Comparison of ENCODE assay signal across 13 mouse cellular contexts in the genomic region with DNA sequence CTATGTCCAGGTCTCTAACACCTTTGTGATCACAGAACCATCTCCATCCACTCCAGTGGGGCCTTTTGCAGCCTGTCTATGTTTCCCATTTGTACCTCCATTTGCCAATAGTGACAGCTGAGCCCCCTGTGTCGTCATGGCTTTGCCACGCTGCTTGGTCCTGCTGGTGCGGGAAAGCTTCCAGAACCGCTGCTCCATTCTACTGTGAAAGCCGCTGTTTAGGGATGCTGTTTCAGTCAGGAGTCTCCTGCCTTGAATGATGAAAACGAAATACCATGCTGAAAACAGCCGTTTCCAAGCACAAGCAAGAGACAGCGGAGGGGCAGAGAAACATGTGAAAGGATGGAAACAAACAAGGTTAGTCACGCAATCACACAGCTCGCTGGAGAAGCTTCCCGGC.
DNase-seq lines count a peak whose midpoint lies in the region; ATAC-seq and TF ChIP-seq lines count a peak whose summit lies in the region.
"Had no signal": no experiment of that assay in that cellular context is flagged by ENCODE, and none has a peak within 500 bp of the region (broad histone marks: within the 10 kb centered on the region; RNA-seq: fewer than 3 reads in every experiment).

No protein-coding gene starts in this region.

- TF ChIP-seq CTCF in intestine, postnatal 0 days (IDR thresholded peaks at IDR 0.05; ENCODE audit: low read depth) = no peak

- H3K9me3 ChIP-seq in intestine, postnatal 0 days (ENCODE audit: control insufficient read depth) = no peaks in the 10 kb centered on the region

- no peaks in the 10 kb centered on the region for H3K36me3 ChIP-seq in intestine, postnatal 0 days (ENCODE audit: control insufficient read depth, insufficient read depth)

- no peaks in the 10 kb centered on the region for H3K27me3 ChIP-seq in intestine, postnatal 0 days (replicated peaks; ENCODE audit: control insufficient read depth, insufficient read depth, low read length)

- ATAC-seq in intestine, postnatal 0 days = no peak
- ATAC-seq: forebrain, embryonic 16.5 days had no signal

- no peaks in the 10 kb centered on the region for H3K4me1 ChIP-seq in intestine, postnatal 0 days (replicated peaks; ENCODE audit: control insufficient read depth, insufficient read depth, low read length)

- H3K4me3 ChIP-seq in intestine, postnatal 0 days (ENCODE audit: low read depth, low read length) = no peak overlapping the region

- WGBS in intestine, postnatal 0 days = 72% methylated on average over 11 of the region's 11 CpGs

- H3K9ac ChIP-seq in intestine, postnatal 0 days (ENCODE audit: low read depth, low read length) = no peak overlapping the region

- H3K4me2 ChIP-seq in intestine, postnatal 0 days (replicated peaks; ENCODE audit: low read depth) = no peak overlapping the region

- peak; percentile 83 to 86 for DNase-seq in cerebellum, postnatal 14 days
- no peak for DNase-seq in cerebellum, adult 18-20 months
- peak; percentile 35 to 53 for DNase-seq in right cerebral cortex, postnatal 10 days (ENCODE audit: low spot score in 2 of 2)
- no peak for DNase-seq in right cerebral cortex, postnatal 25 days
- peak; percentile 28 for DNase-seq in layer of hippocampus, adult 9-11 months
- no peak for DNase-seq in thymus, postnatal 36 days
- no peak for DNase-seq in gastrocnemius, adult 18-20 months (ENCODE audit: low spot score)
- DNase-seq: kidney, adult 2 months; liver; lung, postnatal 10 days; thymus, postnatal 14 days had no signal

- no peak overlapping the region for H3K27ac ChIP-seq in intestine, postnatal 0 days (ENCODE audit: low read depth, low read length)

Comparison
In these comparisons a context has a peak if more than half of its experiments do, and no peak if none do; other contexts are left out.
1. DNase-seq: peak in cerebellum, postnatal 14 days (2 of 2), right cerebral cortex, postnatal 10 days (2 of 2) and layer of hippocampus, adult 9-11 months (single experiment); none in cerebellum, adult 18-20 months (0 of 2), right cerebral cortex, postnatal 25 days (single experiment), thymus, postnatal 36 days (0 of 2) and gastrocnemius, adult 18-20 months (single experiment).